Mouse (Mus musculus) lung, embryonic 16.5 days (tissue): ENCODE measurements around the gene Clcnka. TPM values are rescaled to one million over a fixed set of nuclear protein-coding genes. Genes with fewer than 3 reads are reported as not detected.
A peak's percentile ranks its signal among the peaks of the same experiment; 100 is the strongest.

Source experiments
- ATAC-seq: fragments of 200-750 bp; cut with Nextera tagmentation; 2 replicates; pipeline ENCODE4 v1.8.0; 2017; ENCODE audit warnings: low read depth, mild to moderate bottlenecking, moderate library complexity
- H3K27ac ChIP-seq: fragments of 300-500 bp; sonication (generic); 2 replicates; pipeline ENCODE4 v1.5.1; 2014; ENCODE audit warnings: mild to moderate bottlenecking, control low read depth, low read length
- H3K27me3 ChIP-seq: fragments of 300-500 bp; sonication (generic); 2 replicates; pipeline ENCODE4 v1.6.1; 2014; ENCODE audit warnings: low read depth, low read length, mixed read lengths; ENCODE audit not compliant: control insufficient read depth, insufficient read depth
- H3K36me3 ChIP-seq: fragments of 300-500 bp; sonication (generic); 2 replicates; pipeline ENCODE4 v1.6.1; 2014; ENCODE audit warnings: low read length; ENCODE audit not compliant: control insufficient read depth, insufficient read depth
- H3K4me1 ChIP-seq: fragments of 300-500 bp; sonication (generic); replicated peaks from 2 replicates; pipeline ENCODE4 v1.6.1; 2014; ENCODE audit warnings: low read length, mixed read lengths; ENCODE audit not compliant: control insufficient read depth, insufficient read depth
- H3K4me2 ChIP-seq: fragments of 300-500 bp; sonication (generic); 2 replicates; pipeline ENCODE4 v1.6.1; 2014; ENCODE audit warnings: low read depth, low read length, control low read depth
- H3K4me3 ChIP-seq: fragments of 300-500 bp; sonication (generic); 2 replicates; pipeline ENCODE4 v1.5.1; 2014; ENCODE audit warnings: mild to moderate bottlenecking, low read length, control low read depth
- H3K9ac ChIP-seq: fragments of 300-500 bp; sonication (generic); 2 replicates; pipeline ENCODE4 v1.6.1; 2014; ENCODE audit warnings: low read length, control low read depth
- H3K9me3 ChIP-seq: fragments of 300-500 bp; sonication (generic); 2 replicates; pipeline ENCODE4 v1.6.1; 2016; ENCODE audit warnings: low read length; ENCODE audit not compliant: control insufficient read depth
- WGBS: fragments of 180-500 bp; shearing (Covaris S2); extraction: QIAGEN DNeasy Blood & Tissue Kit; methylation state at CpG from one replicate; pipeline ENCODE4 v1.1.7; 2014; 5-methylcytosine and 5-hydroxymethylcytosine counted together
- polyA plus RNA-seq: library from polyadenylated mRNA; unstranded; fragments of >200 nt; fragmentation: Nextera tagmentation; extraction: Ambion mirVana; gene quantifications from 2 replicates; pipeline ENCODE4 v1.2.1, GENCODE M21; 2015

Clcnka gene
- polyA plus RNA-seq, 1 experiment from 2014 or later, result 0.28 TPM

GRCm38 (mm10) chr4:141433191-141433590 is 34.7 kb upstream of the Clcnka start:
- no peaks in the 10 kb centered on the region for H3K36me3 ChIP-seq
- no peak overlapping the region for H3K4me2 ChIP-seq
- no peak overlapping the region for H3K4me3 ChIP-seq
- no peaks in the 10 kb centered on the region for H3K27me3 ChIP-seq
- H3K27ac ChIP-seq, result no peak overlapping the region
- WGBS, result 80% methylated on average over 18 of the region's 18 CpGs
- no peaks in the 10 kb centered on the region for H3K4me1 ChIP-seq
- H3K9me3 ChIP-seq, result no peaks in the 10 kb centered on the region
- ATAC-seq, result no peak
- H3K9ac ChIP-seq, result no peak overlapping the region

DNA sequence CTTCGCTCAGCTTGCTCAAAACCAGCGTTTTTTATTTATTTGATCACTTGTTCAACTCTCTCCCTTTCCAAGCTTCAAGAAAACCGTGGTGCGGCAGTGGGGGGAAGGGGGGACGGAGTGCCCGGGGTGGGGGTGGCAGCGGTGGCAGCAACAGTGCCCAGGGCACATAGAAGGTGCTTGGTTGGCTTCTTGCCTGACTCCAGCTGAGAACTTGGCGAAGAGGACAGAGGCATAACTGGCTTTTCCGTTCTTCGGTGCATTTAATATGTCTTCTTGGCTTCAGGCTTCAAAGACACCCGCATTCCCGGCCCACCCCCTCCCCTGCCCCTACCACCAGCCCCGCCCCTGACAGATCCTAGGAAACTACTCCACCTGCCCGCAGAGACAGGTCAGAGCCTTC is 34.1 kb upstream of the Clcnka start:
- no peaks in the 10 kb centered on the region for H3K27me3 ChIP-seq
- WGBS, result 36% methylated on average over 14 of the region's 14 CpGs
- no peak overlapping the region for H3K27ac ChIP-seq
- no peaks in the 10 kb centered on the region for H3K36me3 ChIP-seq
- H3K9ac ChIP-seq, result no peak overlapping the region
- H3K4me1 ChIP-seq, result no peaks in the 10 kb centered on the region
- ATAC-seq, result no peak
- no peaks in the 10 kb centered on the region for H3K9me3 ChIP-seq
- no peak overlapping the region for H3K4me3 ChIP-seq
- H3K4me2 ChIP-seq, result no peak overlapping the region

DNA sequence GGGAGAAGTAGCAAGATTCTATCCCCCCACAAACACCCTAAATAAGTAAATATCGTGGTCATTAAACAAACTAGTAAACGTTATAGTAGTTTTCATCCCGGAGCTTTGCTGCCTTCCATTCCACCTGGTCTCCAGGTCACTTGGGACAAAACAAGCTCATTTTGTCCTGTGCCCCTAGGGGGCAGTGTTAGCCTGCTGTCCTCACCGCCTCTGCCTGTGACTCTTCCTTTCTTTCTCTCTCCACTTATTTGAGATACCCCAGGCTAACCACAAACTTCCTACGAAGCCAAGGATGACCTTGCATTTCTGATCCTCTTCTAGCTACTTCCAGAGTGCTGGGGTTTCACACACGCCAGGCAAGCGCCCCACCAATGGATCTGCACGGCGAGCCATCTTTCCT is 32.5 kb upstream of the Clcnka start:
- 44% methylated on average over 9 of the region's 9 CpGs for WGBS
- Histone ChIP-seq H3K27me3 (no peaks in the 10 kb centered on the region), H3K4me2 (no peak overlapping the region), H3K4me3 (no peak overlapping the region), H3K9ac (no peak overlapping the region; the same call in 1 of the 2 replicates), H3K27ac (no peak overlapping the region), H3K9me3 (no peaks in the 10 kb centered on the region), H3K36me3 (no peaks in the 10 kb centered on the region), H3K4me1 (peaks cover 9% of the 10 kb centered on the region)
- no peak for ATAC-seq

- ATAC-seq, result no peak
Observed at GRCm38 (mm10) chr4:141429847-141430246, 31.3 kb upstream of the Clcnka start.

DNA sequence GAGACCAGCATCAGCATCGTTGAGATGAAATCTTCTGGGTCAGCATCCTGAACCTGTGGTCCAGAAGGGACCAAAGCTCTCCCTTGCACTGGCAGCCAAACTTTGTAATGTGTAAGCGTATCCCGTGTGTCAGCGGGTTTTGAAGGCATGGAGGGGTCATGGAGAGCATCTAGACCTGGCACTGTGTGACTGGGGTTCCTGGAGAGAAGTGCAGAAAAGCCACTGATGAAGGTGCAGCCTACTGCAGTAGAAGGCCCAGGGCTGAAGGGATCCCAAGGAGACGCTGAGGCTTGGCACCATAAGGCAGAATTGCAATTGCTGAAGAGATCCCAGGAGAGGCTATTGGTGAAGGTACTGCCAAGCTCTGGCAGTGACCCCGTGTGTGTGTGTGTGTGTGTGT is 30.9 kb upstream of the Clcnka start:
- no peak for ATAC-seq
- Histone ChIP-seq H3K4me3 (no peak overlapping the region), H3K27ac (no peak overlapping the region), H3K9me3 (no peaks in the 10 kb centered on the region), H3K36me3 (no peaks in the 10 kb centered on the region), H3K4me1 (peaks cover 16% of the 10 kb centered on the region), H3K9ac (no peak overlapping the region), H3K27me3 (no peaks in the 10 kb centered on the region), H3K4me2 (no peak overlapping the region)
- WGBS, result 72% methylated on average over 6 of the region's 6 CpGs

More at GRCm38 (mm10) chr4:141429847-141430246, 31.3 kb upstream of the Clcnka start:
- Histone ChIP-seq H3K4me3 (no peak overlapping the region), H3K27me3 (no peaks in the 10 kb centered on the region), H3K27ac (no peak overlapping the region), H3K9ac (no peak overlapping the region), H3K9me3 (no peaks in the 10 kb centered on the region), H3K4me1 (peaks cover 16% of the 10 kb centered on the region), H3K36me3 (no peaks in the 10 kb centered on the region), H3K4me2 (no peak overlapping the region)
- 45% methylated on average over 9 of the region's 9 CpGs for WGBS

- no peak for ATAC-seq
Observed at GRCm38 (mm10) chr4:141427921-141428320, 29.4 kb upstream of the Clcnka start.

DNA sequence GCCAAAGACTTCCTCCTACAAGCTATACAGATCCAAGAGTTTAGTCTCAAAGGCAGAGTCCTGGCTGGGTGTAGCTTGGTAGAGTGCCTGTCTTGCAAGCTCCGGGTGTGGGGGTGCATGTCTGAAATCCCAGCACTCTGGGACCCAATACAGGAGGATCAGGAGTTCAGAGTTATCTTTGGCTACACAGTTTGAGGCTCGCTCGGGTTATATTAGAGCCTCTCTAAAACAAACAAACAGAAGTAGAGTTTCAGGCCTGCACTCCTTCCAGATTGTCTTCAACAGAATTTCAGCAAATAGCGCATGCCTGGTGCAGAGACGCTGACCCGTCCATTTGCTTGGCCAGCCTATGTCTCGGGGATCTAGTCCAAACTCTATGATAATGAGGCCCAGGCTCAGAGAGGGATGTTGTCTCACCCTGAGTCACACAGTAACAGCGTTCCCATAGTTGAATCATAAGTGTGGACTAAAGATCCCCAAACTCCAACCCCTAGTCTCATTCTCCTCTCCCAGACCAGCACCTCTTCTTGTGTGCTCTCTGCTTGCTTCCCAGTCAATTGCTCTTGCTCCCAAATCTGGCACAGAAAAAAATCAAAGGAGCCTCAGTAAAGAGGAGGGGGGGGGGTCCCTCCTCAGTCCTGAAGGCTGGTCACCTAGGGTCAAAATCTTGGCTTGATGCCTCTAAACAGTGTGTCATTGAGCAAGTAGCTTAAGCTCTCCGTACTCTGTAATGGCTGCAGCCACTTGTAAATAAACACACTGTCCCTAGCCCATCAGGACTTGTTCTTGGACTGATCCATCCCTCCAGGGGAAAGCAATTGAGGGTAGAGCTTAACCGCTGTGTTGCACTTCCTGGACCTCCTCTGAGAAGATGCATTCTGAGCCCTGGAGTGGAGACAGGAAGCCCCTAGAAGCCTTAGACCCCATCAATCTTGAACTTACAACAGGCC is 28.5 kb upstream of the Clcnka start:
- H3K27me3 ChIP-seq, result no peaks in the 10 kb centered on the region; the same call in 1 of the 2 replicates
- H3K9ac ChIP-seq, result no peak overlapping the region
- H3K4me3 ChIP-seq, result no peak overlapping the region
- peak overlapping the region; percentile 4; the same call in 1 of the 2 replicates for H3K27ac ChIP-seq
- no peak for ATAC-seq
- H3K36me3 ChIP-seq, result no peaks in the 10 kb centered on the region
- H3K9me3 ChIP-seq, result no peaks in the 10 kb centered on the region
- H3K4me2 ChIP-seq, result no peak overlapping the region
- H3K4me1 ChIP-seq, result peaks cover 16% of the 10 kb centered on the region
- 53% methylated on average over 10 of the region's 10 CpGs for WGBS

More at GRCm38 (mm10) chr4:141427921-141428320, 29.4 kb upstream of the Clcnka start:
- no peaks in the 10 kb centered on the region for H3K36me3 ChIP-seq
- H3K27ac ChIP-seq, result no peak overlapping the region
- H3K27me3 ChIP-seq, result no peaks in the 10 kb centered on the region; the same call in 1 of the 2 replicates
- H3K4me1 ChIP-seq, result peaks cover 16% of the 10 kb centered on the region
- no peak overlapping the region for H3K9ac ChIP-seq
- WGBS, result 79% methylated on average over 13 of the region's 13 CpGs
- no peaks in the 10 kb centered on the region for H3K9me3 ChIP-seq
- no peak overlapping the region for H3K4me2 ChIP-seq
- no peak overlapping the region for H3K4me3 ChIP-seq

GRCm38 (mm10) chr4:141425484-141426479 is 27.3 kb upstream of the Clcnka start:
- Histone ChIP-seq H3K4me3 (peak overlapping the region; percentile 50), H3K4me2 (peak overlapping the region; percentile 86), H3K4me1 (peaks cover 25% of the 10 kb centered on the region), H3K36me3 (no peaks in the 10 kb centered on the region), H3K9me3 (no peaks in the 10 kb centered on the region), H3K27me3 (no peaks in the 10 kb centered on the region; the same call in 1 of the 2 replicates), H3K27ac (peak overlapping the region; percentile 50; the same call in 1 of the 2 replicates), H3K9ac (peak overlapping the region; percentile 59)
- WGBS, result 2% methylated on average over 36 of the region's 36 CpGs
- ATAC-seq, result peak; percentile 75
